Mouse (Mus musculus) Patski (cell line): ENCODE measurements around the gene Gm9507. TPM values are rescaled to one million over a fixed set of nuclear protein-coding genes. Genes with fewer than 3 reads are reported as not detected.

Experiments used
- ATAC-seq: fragments of 100-300 bp; one replicate; pipeline ENCODE4 v1.8.0; 2021
- CTCF ChIA-PET: fragments of 350-600 bp; sonication (Branson Sonifier 250); formaldehyde crosslinking; loops from one replicate; lab custom pipeline; 2022; ENCODE audit warnings: inconsistent platforms; lab: Charles Lee
- POLR2A ChIA-PET: fragments of 350-600 bp; sonication (Branson Sonifier 250); formaldehyde crosslinking; loops from one replicate; lab custom pipeline; 2022; ENCODE audit warnings: antibody characterized with exemption, inconsistent platforms; lab: Charles Lee
- DNase-seq: peaks from one replicate; pipeline ENCODE4 v3.0.0-alpha.2; 2011; ENCODE audit warnings: low read depth, low spot score
- H3K27me3 ChIP-seq: fragments of 371-371 bp; one replicate; pipeline ENCODE4 v1.5.1; 2021
- CTCF ChIP-seq: fragments of 100-300 bp; IDR thresholded peaks from one replicate; pipeline ENCODE4 v1.5.1; 2021
- in situ Hi-C: fragments of 300-500 bp; cut with MboI; formaldehyde crosslinking; loops from 3 replicates; pipeline ENCODE4 v1.11.1; 2018; ENCODE audit warnings: low pct_unique_long_range_greater_than_20kb, mixed read lengths
- polyA plus RNA-seq: library from polyadenylated mRNA; unstranded; gene quantifications from one replicate; pipeline ENCODE4 v1.2.3, GENCODE M21; 2021

Gene Gm9507
- polyA plus RNA-seq, 1 experiment from 2014 or later: not detected

DNA sequence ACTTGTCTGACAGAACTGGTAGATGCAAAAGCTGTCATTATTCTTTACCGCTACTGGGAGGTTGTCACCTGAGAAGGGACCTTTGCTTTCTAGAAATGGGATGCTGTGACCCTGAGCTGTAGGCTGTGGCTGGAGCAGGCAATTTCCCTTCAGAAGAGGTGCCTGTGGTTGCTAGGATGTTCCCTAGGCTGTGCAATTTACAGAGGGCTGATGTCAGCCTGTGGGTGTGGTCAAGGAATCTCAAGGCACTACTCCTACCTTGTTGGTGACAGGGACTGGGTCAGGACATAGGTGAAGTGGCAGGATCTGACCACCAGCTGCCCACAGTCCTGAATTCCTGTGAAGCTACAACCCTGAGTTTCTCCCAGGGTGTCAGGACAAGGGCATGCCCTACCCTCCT lies 41.9 kb downstream of the Gm9507 start:
- TF ChIP-seq CTCF: no peak
- ATAC-seq: no peak
- ChIA-PET CTCF (no interaction called here), POLR2A (no interaction called here)
- no peak for DNase-seq
- in situ Hi-C loops: no loop called here
- peaks cover 4% of the 10 kb centered on the region for H3K27me3 ChIP-seq

Other genes starting within 250 kb of the Gm9507 start
- 339 TPM for gene Pttg1ip, start 230.1 kb downstream of the Gm9507 start, polyA plus RNA-seq
- gene Sumo3, start 205.7 kb downstream of the Gm9507 start, polyA plus RNA-seq: 235 TPM
- 5.5 TPM for gene Gm49325, start 205.6 kb downstream of the Gm9507 start, polyA plus RNA-seq
- 67.6 TPM for gene Ube2g2, start 189.6 kb downstream of the Gm9507 start, polyA plus RNA-seq
- not detected for gene Tspear, start 125.3 kb downstream of the Gm9507 start, polyA plus RNA-seq
- not detected for gene Gm19402, start 121.1 kb downstream of the Gm9507 start, polyA plus RNA-seq
- not detected for gene Gm9508, start 114.6 kb downstream of the Gm9507 start, polyA plus RNA-seq
- gene Gm10272, start 105.2 kb downstream of the Gm9507 start, polyA plus RNA-seq: not detected
- gene Gm10024, start 100.4 kb downstream of the Gm9507 start, polyA plus RNA-seq: not detected
- not detected for gene Gm10142, start 96.0 kb downstream of the Gm9507 start, polyA plus RNA-seq
- gene Krtap12-1, start 91.2 kb downstream of the Gm9507 start, polyA plus RNA-seq: not detected
- not detected for gene Gm10100, start 85.4 kb downstream of the Gm9507 start, polyA plus RNA-seq
- not detected for gene Gm18596, start 69.2 kb downstream of the Gm9507 start, polyA plus RNA-seq
- not detected for gene Gm9736, start 60.5 kb downstream of the Gm9507 start, polyA plus RNA-seq
- gene Gm3233, start 52.2 kb downstream of the Gm9507 start, polyA plus RNA-seq: not detected
- not detected for gene Gm3238, start 40.5 kb downstream of the Gm9507 start, polyA plus RNA-seq
- not detected for gene Gm7138, start 34.9 kb downstream of the Gm9507 start, polyA plus RNA-seq
- not detected for gene Gm3250, start 29.3 kb downstream of the Gm9507 start, polyA plus RNA-seq
- gene Gm7137, start 23.6 kb downstream of the Gm9507 start, polyA plus RNA-seq: not detected
- not detected for gene Gm9639, start 16.8 kb downstream of the Gm9507 start, polyA plus RNA-seq
- not detected for gene Gm19668, start 12.7 kb downstream of the Gm9507 start, polyA plus RNA-seq
- not detected for gene Gm2696, start 2.8 kb upstream of the Gm9507 start, polyA plus RNA-seq
- gene Krtap10-4, start 15.3 kb upstream of the Gm9507 start, polyA plus RNA-seq: not detected
- not detected for gene Krtap10-10, start 24.1 kb upstream of the Gm9507 start, polyA plus RNA-seq
- not detected for gene Gm36176, start 35.0 kb upstream of the Gm9507 start, polyA plus RNA-seq
- gene Gm10318, start 41.0 kb upstream of the Gm9507 start, polyA plus RNA-seq: not detected
- not detected for gene Gm3285, start 50.1 kb upstream of the Gm9507 start, polyA plus RNA-seq
- 0.01 TPM for gene Lrrc3, start 90.7 kb upstream of the Gm9507 start, polyA plus RNA-seq
- 0.21 TPM for gene Trpm2, start 158.7 kb upstream of the Gm9507 start, polyA plus RNA-seq
- 38.5 TPM for gene 1810043G02Rik, start 166.7 kb upstream of the Gm9507 start, polyA plus RNA-seq
- 131 TPM for gene Pfkl, start 198.2 kb upstream of the Gm9507 start, polyA plus RNA-seq
- 0.26 TPM for gene Dnmt3l, start 230.1 kb upstream of the Gm9507 start, polyA plus RNA-seq
- 0.13 TPM for gene Aire, start 231.8 kb upstream of the Gm9507 start, polyA plus RNA-seq